Mouse (Mus musculus) heart, postnatal 25 days (tissue): ENCODE data around the gene Slc25a33. TPM values are rescaled to one million over a fixed set of nuclear protein-coding genes. Genes with fewer than 3 reads are reported as not detected.

ENCODE experiments used
- DNase-seq: peaks from one replicate; pipeline ENCODE4 v3.0.0; 2022; ENCODE audit warnings: low spot score
- intact Hi-C: fragments of 180-260 bp; cut with DNase I; formaldehyde crosslinking; loops from one replicate; pipeline ENCODE4 v1.15.1; 2025
- total RNA-seq, 2 experiments: library from RNA; stranded (reverse); gene quantifications; 2 replicates each; pipeline ENCODE4 v1.2.3; 2021

The Slc25a33 gene
- total RNA-seq, 2 experiments from 2014 or later = 22.5 to 30.5 TPM

- intact Hi-C loops = no loop called here
- DNase-seq = no peak
Observed at GRCm38 (mm10) chr4:149734246-149734645, 39.8 kb downstream of the Slc25a33 start.

- intact Hi-C loops = no loop called here
- peak; percentile 40 for DNase-seq
Observed at GRCm38 (mm10) chr4:149733748-149734147, 40.3 kb downstream of the Slc25a33 start.

- peak; percentile 36 for DNase-seq
- intact Hi-C loops = no loop called here
Observed at GRCm38 (mm10) chr4:149732800-149733199, 41.3 kb downstream of the Slc25a33 start.

GRCm38 (mm10) chr4:149732313-149732712 lies 41.8 kb downstream of the Slc25a33 start:
- intact Hi-C loops = no loop called here
- DNase-seq = no peak

- no peak for DNase-seq
Observed at GRCm38 (mm10) chr4:149730827-149731226, 43.2 kb downstream of the Slc25a33 start.

GRCm38 (mm10) chr4:149728810-149729209 lies 45.3 kb downstream of the Slc25a33 start:
- DNase-seq = no peak
- intact Hi-C loops = no loop called here

More at GRCm38 (mm10) chr4:149730827-149731226, 43.2 kb downstream of the Slc25a33 start:
- intact Hi-C loops = no loop called here

- no peak for DNase-seq
- intact Hi-C loops = no loop called here
Observed at GRCm38 (mm10) chr4:149727636-149728035, 46.4 kb downstream of the Slc25a33 start.

- DNase-seq = peak; percentile 51
- intact Hi-C loops = loop anchor here (2.0 kb wide), 1 partner anchor 13 kb away; the partner anchor contains the start of gene Tmem201
Observed at GRCm38 (mm10) chr4:149725661-149726350, 48.3 kb downstream of the Slc25a33 start.

GRCm38 (mm10) chr4:149724916-149725470 lies 49.1 kb downstream of the Slc25a33 start:
- no peak for DNase-seq
- intact Hi-C loops = loop anchor here (2.0 kb wide), 1 partner anchor 14 kb away; the partner anchor contains the start of gene Tmem201

- intact Hi-C loops = loop anchor here (2.0 kb wide), 1 partner anchor 15 kb away; the partner anchor contains the start of gene Tmem201
- DNase-seq = no peak
Observed at GRCm38 (mm10) chr4:149723855-149724731, 50.0 kb downstream of the Slc25a33 start.

GRCm38 (mm10) chr4:149723021-149723390 lies 51.1 kb downstream of the Slc25a33 start:
- intact Hi-C loops = no loop called here

GRCm38 (mm10) chr4:149722104-149723020 lies 51.7 kb downstream of the Slc25a33 start:
- no peak for DNase-seq
- intact Hi-C loops = no loop called here

More at GRCm38 (mm10) chr4:149723021-149723390, 51.1 kb downstream of the Slc25a33 start:
- DNase-seq = no peak

- intact Hi-C loops = no loop called here
- DNase-seq = no peak
Observed at GRCm38 (mm10) chr4:149721163-149721562, 52.9 kb downstream of the Slc25a33 start.

GRCm38 (mm10) chr4:149719686-149720085 lies 54.4 kb downstream of the Slc25a33 start:
- intact Hi-C loops = no loop called here
- DNase-seq = no peak

GRCm38 (mm10) chr4:149714542-149714941 lies 59.5 kb downstream of the Slc25a33 start:
- no peak for DNase-seq
- intact Hi-C loops = loop anchor here (5.0 kb wide), 1 partner anchor 167 kb away; no protein-coding TSS in a partner anchor

GRCm38 (mm10) chr4:149711955-149712354 lies 62.1 kb downstream of the Slc25a33 start:
- intact Hi-C loops = loop anchor here (1.0 to 5.0 kb wide), 2 partner anchors 63 to 165 kb away; no protein-coding TSS in a partner anchor
- no peak for DNase-seq

GRCm38 (mm10) chr4:149711485-149711884 lies 62.6 kb downstream of the Slc25a33 start:
- no peak for DNase-seq
- intact Hi-C loops = loop anchor here (1.0 to 5.0 kb wide), 2 partner anchors 62 to 164 kb away; no protein-coding TSS in a partner anchor

- peak; percentile 58 for DNase-seq
- intact Hi-C loops = loop anchor here (5.0 kb wide), 1 partner anchor 163 kb away; no protein-coding TSS in a partner anchor
Observed at GRCm38 (mm10) chr4:149710510-149710909, 63.6 kb downstream of the Slc25a33 start.

- no peak for DNase-seq
- intact Hi-C loops = no loop called here
Observed at GRCm38 (mm10) chr4:149705941-149706340, 68.1 kb downstream of the Slc25a33 start.
